Mouse (Mus musculus) heart, adult 9 months (tissue): ENCODE data around the gene Sf3b2.

Experiments used
- DNase-seq, 2 experiments: peaks; one replicate each; pipeline ENCODE4 v3.0.0; 2022; ENCODE audit warnings: low spot score in 2 of 2

Sf3b2 gene

DNA sequence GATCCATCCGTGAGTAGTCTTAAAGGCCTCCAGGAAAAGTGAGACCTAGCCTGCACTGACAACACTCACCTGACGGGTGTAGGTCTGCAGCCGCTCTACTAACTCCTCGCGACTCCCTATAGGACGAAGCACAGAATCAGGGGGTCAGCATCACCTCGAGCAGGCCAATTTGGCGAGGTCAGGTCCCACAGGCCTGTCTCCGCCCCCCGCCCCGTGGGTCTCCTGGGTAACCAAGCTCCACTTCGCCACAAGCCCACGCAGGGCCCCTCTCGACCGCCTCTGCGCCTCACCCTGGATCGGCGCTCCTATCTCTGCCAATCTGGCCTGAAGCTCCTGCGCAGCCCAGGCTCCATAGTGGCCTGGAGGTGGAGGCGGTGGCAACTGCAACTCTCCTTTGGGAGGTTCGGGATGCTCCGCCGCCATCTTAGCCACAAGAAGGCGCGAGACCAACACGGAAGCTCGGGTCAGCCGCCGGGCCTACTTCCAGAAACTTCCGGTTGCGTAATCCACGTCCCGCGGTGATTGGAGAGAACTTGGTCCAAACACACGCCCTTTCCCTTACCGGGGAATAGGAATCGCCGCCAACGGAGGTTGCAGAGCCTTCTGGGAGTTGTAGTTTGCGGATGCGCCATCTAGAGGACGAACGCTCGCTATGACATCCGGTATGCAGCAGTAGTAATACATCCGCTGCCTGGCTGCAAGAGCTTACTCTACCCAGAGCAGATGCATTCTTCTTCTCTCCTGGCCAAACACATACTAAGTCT is at the start of gene Sf3b2:
Gene Sf3b2 (minus strand): TSS at position 484 of the 764 bp plus-strand sequence.
- peak; percentile 99 for DNase-seq

DNA sequence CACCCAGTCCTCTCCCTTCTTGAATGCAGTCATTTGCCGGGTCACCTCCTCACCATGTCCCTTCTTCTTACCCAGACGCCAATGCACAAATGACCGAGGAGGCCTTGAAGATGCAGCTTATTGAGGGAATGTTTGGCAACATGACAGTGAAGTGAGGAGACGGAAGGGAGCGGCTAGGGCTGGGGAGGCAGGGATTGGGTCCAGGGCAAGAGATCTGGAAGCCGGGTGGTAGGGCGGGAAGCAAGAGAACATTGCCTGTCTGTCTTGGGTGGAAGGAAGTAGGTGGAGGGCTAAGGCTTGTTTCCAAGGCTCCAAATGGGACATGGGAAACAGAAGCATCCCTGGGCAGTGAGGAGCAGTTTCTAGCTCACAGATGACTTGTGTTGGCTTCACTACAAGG is 46.1 kb upstream of the Sf3b2 start:
- DNase-seq: peak; percentile 60 to 79

DNA sequence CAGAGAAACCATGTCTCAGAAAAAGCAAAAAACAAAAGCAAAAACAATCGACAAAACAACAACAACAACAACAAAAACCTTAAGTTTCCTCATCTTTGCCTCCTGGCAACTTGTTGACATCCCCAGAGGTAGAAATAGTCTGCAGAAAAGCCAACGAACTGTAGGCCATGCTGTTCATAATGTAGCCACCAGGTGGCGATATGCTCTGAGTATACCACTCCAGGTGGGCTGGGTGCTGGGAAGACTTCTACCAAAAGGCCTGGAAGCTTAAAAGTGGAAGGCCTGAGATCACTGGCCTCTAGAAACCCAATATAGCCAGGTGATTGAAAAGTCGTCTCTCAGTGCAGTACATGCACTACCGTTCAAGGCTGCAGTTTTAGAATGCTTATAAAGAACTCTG is 42.7 kb upstream of the Sf3b2 start:
- DNase-seq: peak; percentile 47 to 76

DNA sequence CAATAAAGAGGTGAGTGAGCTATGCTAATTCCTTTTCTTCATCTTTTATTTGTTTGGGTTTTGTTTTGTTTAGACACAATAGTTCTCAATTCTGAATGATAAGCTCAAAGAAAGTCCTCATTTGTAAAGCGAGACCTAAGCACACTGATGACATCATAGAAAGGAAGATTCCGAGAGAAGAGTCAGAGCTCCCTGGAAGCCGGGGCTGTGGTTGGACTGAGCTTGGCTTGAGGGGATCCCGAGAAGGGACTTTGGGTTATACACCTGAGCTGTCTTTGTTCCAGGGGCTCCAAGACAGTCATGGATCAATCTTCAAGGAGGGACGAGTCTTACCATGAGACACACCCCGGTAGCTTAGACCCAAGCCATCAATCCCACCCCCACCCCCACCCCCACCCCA is 40.2 kb upstream of the Sf3b2 start, which contains the start of gene Catsper1:
Gene Catsper1 (plus strand): TSS at position 301 of the 400 bp plus-strand sequence.
- no peak for DNase-seq

DNA sequence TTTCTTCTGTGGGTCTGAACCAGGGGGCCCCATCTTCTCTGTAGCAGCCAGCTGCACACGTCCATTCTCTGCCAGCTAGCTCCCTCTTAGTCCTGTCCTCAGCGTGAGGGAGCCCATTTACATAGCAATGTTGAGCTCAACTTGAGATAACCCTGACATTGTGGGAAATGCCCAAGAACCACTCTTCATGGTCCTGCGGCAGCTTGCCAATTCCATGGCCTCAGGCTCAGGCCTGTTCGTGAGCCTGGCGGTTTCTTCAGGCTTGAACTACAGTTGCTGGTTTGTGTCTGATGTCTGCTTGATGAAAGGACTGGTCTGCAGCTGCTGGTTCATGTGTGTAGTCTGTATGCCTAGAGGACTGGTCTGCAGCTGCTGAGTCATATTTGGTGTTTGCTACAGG is 39.5 kb upstream of the Sf3b2 start:
- DNase-seq: no peak

DNA sequence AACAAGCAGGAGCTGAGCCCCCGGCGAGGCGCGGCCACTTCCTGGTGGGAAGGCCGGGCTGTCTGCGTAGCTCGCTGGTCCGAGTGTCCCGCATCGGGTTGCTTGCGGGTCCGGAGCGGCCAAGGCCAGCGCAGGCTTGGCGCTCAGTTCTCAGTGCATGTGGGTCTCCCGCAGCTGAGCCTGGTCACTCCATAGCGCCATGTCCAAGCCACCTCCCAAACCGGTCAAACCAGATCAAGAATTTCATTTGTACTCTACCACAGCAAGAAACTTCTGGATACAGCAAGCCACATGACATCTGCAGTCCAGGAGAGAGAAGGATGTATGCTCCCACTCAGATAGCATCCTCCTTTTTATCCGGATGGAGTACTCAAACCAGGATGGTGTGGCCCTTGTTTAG is 32.7 kb upstream of the Sf3b2 start:
- no peak for DNase-seq

DNA sequence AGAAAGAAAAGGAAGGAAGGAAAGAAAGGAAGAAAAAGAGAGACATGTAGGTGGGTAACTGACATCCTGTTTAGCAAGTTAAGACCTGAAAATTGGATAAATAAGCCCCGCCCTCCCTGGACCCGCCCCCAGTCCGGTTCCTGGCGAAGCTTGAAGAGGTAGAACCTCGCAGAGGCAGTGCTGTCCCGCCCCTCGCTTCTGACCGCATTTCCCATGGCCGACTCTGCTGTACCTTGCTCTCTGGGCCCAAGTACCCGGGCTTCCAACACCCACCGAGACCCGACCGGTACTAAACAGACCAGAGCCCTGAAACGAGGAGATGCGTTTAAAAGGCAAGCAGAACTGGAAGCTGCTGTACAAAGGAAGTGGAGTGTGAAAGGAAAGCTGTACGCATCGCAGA is 28.5 kb upstream of the Sf3b2 start:
- no peak for DNase-seq

DNA sequence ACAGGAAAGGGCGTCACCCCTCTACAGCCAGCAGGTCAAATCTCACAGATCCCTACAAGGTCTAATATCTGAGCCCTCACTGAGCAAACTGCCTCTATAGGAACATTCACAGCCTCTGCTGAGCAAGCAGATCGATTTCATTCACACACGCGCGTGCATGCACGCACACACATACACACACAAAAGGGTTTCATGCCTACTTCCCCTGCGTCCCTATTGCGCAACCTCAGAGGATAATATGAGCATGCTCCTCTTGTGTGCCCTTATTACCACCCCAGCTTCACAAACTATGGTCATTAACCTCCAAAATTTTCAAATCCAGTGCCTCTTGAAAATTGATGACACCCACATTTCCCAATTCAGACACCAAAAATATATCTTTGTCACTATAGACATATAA is 17.9 kb upstream of the Sf3b2 start:
- DNase-seq: no peak

DNA sequence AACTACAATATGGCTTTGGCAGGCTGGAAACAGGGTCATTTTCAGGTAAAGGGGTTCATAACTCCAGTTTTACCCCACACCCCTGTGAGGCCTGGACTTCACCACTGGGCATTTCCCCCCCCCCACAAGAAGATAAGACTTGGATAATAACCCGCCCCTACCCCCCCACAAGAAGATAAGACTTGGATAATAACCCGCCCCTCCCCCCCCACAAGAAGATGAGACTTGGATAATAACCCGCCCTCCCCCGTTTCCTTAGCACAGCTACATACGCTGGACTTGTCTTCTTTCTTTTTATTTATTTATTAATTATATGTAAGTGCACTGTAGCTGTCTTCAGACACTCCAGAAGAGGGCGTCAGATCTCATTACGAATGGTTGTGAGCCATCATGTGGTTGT is 13.8 kb upstream of the Sf3b2 start:
- no peak for DNase-seq

DNA sequence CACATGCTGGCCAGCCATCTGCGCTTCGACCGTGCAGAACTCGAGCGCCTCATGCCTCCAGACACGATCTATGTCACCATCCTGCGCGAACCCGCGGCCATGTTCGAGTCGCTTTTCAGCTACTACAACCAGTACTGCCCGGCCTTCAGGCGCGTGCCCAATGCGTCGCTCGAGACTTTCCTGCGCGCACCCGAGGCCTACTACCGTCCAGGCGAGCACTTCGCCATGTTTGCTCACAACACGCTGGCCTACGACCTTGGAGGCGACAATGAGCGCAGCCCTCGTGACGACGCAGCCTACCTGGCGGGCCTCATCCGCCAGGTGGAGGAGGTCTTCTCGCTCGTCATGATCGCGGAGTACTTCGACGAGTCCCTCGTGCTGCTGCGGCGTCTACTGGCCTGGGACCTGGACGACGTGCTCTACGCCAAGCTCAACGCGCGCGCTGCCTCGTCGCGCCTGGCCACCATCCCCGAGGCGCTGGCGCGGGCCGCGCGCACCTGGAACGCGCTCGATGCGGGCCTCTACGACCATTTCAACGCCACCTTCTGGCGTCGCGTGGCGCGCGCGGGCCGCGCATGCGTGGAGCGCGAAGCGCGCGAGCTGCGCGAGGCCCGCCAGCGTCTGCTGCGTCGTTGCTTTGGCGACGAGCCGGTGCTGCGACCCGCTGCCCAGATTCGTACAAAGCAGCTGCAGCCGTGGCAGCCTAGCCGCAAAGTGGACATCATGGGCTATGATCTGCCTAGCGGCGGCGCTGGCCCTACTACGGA is 11.9 kb upstream of the Sf3b2 start:
- DNase-seq: no peak

DNA sequence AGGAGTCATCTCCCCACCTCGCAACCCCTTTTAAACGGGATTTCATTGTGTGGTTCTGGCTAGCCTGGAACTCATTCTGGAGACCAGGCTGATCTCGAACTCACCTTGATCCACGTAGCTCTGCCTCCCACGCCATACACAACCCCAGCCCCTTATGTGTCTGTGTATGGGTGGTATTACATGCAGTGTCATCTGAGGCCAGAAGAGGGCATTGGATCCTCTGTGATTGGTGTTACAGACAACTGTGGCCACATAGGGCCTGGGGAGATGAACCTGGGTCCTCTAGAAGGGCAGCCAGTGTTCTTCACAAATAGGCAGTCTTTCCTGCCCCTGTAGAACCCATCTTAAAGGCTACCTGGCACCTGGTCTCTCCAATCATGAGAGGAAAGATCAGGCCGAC is 11.0 kb upstream of the Sf3b2 start:
- no peak for DNase-seq

DNA sequence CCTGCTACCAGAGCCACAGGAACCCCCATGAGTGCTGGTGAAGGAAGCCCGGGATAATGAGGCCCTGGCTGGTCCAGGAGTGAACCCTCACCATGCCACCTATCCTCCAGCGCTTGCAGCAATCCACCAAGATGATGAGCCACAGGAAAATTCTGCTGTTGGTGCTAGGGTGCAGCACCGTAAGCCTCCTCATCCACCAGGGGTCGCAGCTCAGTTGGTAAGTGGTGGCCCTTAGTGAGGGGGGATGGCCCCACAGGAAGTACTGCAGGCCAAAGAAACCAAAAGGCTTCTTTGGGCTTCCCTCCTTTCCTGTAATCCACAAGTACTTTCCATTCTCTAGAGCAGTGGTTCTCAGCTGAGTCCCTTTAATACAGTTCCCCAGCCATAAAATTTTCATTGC is 7.2 kb upstream of the Sf3b2 start:
- peak in 1 of 2 experiments; percentile 27 for DNase-seq

DNA sequence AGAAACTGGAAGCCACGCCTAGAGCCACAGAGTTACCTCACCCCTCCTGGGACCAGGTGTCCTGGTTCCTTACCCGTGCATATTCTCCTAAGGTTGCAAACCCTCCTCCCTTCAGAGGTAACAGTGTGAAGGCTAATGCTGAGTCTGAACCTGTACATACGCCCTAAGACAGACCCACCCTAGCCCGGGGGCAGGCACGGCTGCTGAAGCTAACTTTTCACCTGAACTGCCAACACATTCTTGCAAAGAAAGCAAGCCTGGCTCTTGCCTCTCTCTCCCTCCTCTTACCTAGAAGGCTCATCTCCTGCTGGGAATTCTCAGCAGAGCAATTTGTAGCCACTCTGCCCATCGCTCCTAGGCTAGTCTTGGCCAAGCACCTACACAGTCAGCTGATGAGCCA is 5.3 kb upstream of the Sf3b2 start:
- no peak for DNase-seq

DNA sequence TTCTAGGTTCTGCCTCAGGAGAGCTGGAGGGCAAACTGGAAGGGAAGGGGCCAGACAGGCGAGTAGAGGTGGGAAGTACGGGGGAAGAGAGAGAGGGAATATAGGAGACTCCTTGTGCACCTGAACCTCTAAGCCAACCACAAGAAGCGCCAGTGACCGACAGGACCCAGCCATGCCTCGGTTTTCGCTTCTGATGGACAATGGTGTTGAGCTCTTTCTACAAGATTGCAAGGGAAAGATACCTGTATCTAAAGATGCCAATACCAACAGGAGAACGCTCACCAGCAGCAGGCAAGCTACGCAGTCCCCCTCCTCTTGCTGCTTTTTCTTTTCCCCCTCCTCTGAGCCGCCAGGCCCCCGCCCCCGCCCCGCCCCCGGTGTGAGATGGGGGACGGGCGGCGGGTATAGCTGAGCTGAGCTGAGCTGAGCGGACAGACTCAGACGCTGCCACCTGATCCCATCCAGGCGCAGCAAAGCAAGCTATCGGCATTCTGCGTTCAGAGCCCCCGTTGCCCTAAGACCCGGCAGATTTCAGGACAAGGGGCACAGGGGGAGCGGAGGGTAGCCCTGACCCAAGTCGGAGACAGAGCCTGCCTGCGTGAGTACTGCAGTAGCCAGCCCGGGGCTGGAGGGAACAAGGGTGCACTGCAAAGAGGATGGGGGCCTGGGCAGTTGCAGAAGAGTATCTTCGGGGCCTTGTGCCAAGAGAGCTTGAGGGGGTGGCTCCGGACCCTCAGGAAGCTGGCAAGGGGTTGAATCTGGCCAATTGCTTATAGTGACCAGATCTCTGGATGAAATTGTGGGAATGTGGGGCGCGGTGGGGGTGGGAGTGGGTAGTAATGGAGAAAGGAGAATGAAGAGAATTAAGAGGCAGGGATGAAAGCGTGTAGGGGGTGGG is 2.9 kb upstream of the Sf3b2 start, which contains the start of gene Gal3st3:
Gene Gal3st3 (plus strand): TSS at position 429 of the 898 bp plus-strand sequence.
- no peak for DNase-seq

DNA sequence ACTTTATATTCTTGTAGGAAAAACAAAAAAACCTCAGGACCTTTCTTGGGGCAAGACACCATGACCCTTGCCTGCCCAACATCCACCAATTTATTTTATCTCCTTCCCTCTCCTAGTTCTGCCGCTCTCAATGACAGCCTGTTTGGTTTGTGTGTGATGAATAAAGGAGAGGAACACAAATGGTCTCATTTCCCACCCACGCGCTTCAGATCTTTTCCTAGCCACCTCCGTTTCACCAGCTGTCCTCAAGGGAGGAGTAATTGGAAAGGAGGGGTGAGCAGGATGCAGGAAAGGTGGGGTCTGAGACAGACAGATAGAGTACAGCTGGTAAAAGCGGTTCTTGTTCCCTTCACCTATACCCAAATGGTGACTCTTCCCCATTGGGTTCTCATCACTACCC is 1.4 kb upstream of the Sf3b2 start:
- DNase-seq: no peak

DNA sequence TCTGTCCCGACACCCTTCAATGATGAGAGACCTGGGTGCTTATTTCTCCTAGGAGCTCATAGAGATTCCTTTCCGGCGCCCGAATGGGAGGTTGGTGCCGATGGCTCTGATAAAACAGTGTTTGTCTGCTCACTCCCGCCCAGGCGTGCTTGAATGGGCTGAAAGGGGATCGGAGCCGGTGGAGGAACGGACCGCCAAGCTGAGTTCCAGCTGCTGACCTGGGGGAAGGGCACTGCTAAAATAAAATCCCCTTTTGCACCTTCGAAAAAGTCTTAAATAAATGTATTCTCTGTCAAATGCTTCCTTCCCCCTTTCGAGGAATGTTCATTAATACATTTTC is 451 bp upstream of the Sf3b2 start:
- DNase-seq: no peak

DNA sequence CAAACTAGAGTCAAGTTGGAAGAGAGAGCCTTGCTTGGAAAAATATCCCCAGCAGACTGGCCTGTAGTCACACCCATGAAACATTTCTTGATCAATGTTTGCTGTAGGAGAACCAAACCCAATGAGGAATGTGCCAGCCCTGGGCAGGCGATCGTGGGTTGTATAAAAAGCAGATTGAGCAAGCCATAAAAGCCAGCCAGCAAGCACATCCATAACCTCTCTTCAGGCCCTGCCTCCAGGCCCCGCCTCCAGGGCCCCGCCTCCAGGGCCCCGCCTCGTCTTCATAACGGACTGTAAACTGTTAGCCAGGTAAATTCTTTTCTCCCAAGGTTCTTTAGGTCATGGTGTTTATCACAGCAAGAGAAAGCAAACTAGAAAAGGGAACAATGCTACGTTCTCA is 16.9 kb downstream of the Sf3b2 start:
- DNase-seq: no peak

DNA sequence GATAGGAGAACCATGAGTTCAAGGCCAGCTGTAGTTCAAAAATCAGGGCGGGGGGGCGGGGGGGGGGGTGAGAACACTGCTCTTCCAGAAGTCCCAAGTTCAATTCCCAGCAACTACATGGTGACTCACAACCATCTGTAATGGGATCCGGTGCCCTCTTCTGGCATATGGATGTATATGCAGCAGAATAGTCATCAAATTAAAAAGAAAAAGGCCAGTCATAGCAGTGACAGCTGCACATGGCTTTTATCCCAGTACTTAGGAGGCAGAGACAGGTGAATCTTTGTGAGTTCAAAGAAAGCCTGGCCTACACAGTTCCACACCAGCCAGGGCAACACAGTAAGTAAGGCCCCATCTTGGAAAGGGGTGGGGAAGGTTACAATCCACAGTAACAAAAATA is 18.1 kb downstream of the Sf3b2 start:
- DNase-seq: no peak

DNA sequence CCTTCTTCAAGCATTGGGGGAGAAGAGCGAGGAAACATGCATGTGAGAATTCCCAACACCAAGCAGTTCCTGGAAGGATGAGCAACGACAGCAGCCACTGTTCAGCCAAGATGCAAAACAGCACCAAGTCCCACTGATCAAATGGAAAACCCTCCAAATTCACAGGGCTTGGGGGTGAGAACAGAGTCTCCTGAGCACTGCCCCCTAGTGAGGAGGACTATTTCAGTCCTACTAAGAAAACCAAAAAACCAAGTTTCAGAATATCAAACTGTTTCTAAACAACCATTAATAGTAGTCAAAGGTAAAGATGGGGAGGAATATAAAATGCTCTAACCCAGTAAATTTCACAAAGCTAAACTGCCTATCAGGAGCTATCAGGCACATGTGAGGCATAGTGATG is 18.7 kb downstream of the Sf3b2 start:
- DNase-seq: no peak

DNA sequence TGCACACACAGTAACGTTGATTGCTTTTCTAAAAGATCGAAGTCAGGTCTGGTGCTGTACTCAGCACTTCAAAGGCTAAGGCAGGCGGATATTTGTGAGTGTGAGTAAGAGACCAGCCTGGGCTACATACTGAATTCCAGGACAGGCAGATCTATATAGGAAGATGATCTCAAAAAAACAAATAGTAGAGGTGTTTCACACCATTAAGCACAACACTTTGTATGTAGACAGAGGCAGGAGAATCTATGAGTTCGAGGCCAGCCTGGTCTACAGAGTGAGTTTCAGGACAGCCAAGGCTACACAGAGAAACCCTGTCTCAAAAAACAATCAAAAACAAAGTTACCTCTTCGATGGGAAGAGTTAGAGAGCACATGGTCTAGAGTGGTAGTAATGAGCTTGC is 19.5 kb downstream of the Sf3b2 start:
- DNase-seq: no peak

DNA sequence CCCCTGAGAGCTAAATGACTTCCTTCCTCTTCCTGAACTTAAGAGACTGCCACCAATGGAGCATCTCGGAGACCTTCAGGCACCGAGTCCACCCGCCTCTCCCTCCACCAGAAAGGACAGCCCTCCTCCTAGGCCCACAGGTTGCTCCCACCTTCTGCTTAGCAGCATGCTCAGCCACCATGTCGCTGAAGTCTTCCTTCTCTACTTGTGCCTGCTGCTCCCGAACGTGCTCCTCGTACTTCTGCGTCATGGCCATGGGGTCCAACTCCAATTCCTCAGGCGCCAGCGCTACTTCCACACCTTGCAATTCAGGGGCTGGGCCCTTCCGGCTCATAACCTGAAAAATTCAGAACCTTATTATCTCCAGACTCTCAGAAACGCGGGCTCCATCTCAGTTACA is 20.6 kb downstream of the Sf3b2 start:
- DNase-seq: no peak

DNA sequence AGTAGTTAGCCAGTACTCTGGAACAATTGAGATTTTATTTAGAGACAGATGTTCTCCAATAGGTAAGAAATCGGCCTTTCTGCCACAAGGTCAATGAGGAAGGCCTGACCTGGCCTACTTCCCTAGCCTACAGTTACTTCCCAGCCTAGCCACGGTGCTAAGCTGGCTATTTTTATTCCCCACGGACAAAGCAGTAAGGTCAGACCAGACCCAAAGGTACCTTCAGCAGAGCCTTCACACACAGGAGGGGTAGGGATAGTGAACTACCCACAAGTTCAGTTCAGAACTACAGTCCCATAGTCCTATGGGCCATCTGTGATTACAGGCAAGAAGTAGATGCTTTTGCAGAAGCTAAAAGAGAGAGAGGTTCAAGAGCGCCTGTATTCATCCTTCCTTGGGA is 21.3 kb downstream of the Sf3b2 start:
- DNase-seq: peak; percentile 39 to 55
